Mouse (Mus musculus): ENCODE results near the gene Cask.

GRCm38 (mm10) chrX:13612115-13612514 is 239.1 kb downstream of the Cask start:
- no peak for TF ChIP-seq CTCF (IDR thresholded peaks at IDR 0.05; ENCODE audit: low read depth)
- TF ChIP-seq EP300 (IDR thresholded peaks at IDR 0.05; ENCODE audit: low read depth): no peak
